Mouse (Mus musculus) CH12.LX (cell line): Measurements from ENCODE around the gene Dnaja3.
A peak's percentile ranks its signal among the peaks of the same experiment; 100 is the strongest.

Experiments used
- CTCF ChIP-seq, 2 experiments: IDR thresholded peaks in 1 of 2; conservative IDR thresholded peaks in 1 of 2; 2 replicates each; pipeline ENCODE4 v1.5.1; 2011 to 2012; ENCODE audit warnings: low read depth in 2 of 2, low read length in 2 of 2, improper control_type of control experiment in 1 of 2, inconsistent platforms in 1 of 2, mild to moderate bottlenecking in 1 of 2, moderate library complexity in 1 of 2
- MXI1 ChIP-seq: IDR thresholded peaks from 2 replicates; pipeline ENCODE4 v1.6.1; 2011; ENCODE audit warnings: mild to moderate bottlenecking, low read depth, low read length, improper control_type of control experiment
- UBTF ChIP-seq: IDR thresholded peaks from 2 replicates; pipeline ENCODE4 v1.6.1; 2012; ENCODE audit warnings: low read depth, mild to moderate bottlenecking, inconsistent platforms, low read length, improper control_type of control experiment, moderate library complexity

DNA sequence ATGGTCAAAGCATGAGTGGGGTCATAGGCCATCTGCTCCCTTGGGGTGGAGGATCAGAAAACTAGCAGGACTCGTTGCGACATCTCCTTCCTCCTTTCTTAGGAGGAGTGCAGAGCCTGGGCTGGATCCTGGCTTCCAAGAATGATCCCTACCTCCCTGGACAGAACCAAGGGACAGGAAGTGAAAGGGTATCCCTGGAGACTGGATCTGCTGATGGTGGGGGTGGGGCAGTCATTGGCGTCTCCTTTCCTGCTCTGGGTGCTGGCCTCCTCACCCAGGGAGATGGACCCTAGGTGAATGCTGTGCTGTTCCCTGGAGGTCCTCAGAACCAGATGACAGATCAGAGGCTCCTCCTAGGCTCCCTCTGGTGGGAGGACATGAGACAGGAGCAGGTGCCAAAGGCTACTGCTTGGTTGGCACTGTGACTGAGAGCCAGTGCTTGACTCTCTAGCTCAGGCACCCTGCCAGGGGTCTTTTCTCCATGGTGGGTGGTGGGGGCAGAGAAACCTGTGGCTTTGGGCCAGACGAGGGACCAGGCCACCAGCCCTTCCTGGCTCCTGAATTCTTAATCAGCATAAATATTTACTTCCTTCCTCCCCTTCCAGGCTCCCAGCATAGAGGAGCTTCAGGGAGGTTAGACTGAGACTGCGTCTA, 33.2 kb upstream of the Dnaja3 start:
- TF ChIP-seq CTCF (conservative IDR thresholded peaks at IDR 0.05 in 1 of 2, IDR thresholded peaks at IDR 0.05 in 1 of 2; ENCODE audit: low read depth in 2 of 2, low read length in 2 of 2) (peak in 1 of 2 experiments; percentile 73; a peak in 2 of 4 replicates), UBTF (no peak), MXI1 (no peak)
